Mouse (Mus musculus): Measurements from ENCODE around the gene Mlx.
"Not testable (repeated sequence)": the region's sequence is repeated elsewhere in the genome, so short reads cannot be mapped to it uniquely, and the experiment has no call there.

GRCm38 (mm10) chr11:101124494-101124893 is 37.4 kb downstream of the Mlx start:
- TF ChIP-seq CTCF, POLR2A (IDR thresholded peaks at IDR 0.05; ENCODE audit: extremely low read depth, insufficient read depth, low read length): not testable (repeated sequence)

Data from cortical plate, adult 2 months (tissue).